Mouse (Mus musculus): ENCODE data around the gene Rapgefl1. TPM values are rescaled to one million over a fixed set of nuclear protein-coding genes. Genes with fewer than 3 reads are reported as not detected.
"Not testable (repeated sequence)": the region's sequence is repeated elsewhere in the genome, so short reads cannot be mapped to it uniquely, and the experiment has no call there.

Gene Rapgefl1
- polyA plus RNA-seq, 1 experiment from 2014 or later: 0.21 TPM

- ATAC-seq: peak; percentile 76
- WGBS (ENCODE audit: insufficient replicate concordance): 83% methylated on average over 2 of the region's 2 CpGs
- Histone ChIP-seq H3K36me3 (peaks cover 99% of the 10 kb centered on the region), H3K4me1 (peaks cover 26% of the 10 kb centered on the region)
- not testable (repeated sequence) for H3K27me3 ChIP-seq (replicated peaks); H3K9me3 ChIP-seq (replicated peaks); H3K4me3 ChIP-seq; H3K4me2 ChIP-seq; H3K9ac ChIP-seq; H3K27ac ChIP-seq
These were observed 10.5 kb upstream of the Rapgefl1 start for GRCm38 (mm10) chr11:98826071-98826470.

- Histone ChIP-seq H3K4me2 (no peak overlapping the region), H3K4me3 (no peak overlapping the region), H3K9ac (no peak overlapping the region), H3K4me1 (peaks cover 26% of the 10 kb centered on the region), H3K36me3 (peaks cover 99% of the 10 kb centered on the region), H3K27me3 (replicated peaks) (no peaks in the 10 kb centered on the region), H3K9me3 (replicated peaks) (no peaks in the 10 kb centered on the region), H3K27ac (peak overlapping the region; percentile 32)
- peak; percentile 25; the same call in 1 of the 2 replicates for ATAC-seq
- 21% methylated on average over 2 of the region's 2 CpGs for WGBS (ENCODE audit: insufficient replicate concordance)
These were observed 8.7 kb upstream of the Rapgefl1 start for GRCm38 (mm10) chr11:98827877-98828276.

- no peak overlapping the region for H3K4me3 ChIP-seq
- H3K27me3 ChIP-seq (replicated peaks): no peaks in the 10 kb centered on the region
- peaks cover 26% of the 10 kb centered on the region for H3K4me1 ChIP-seq
- no peak overlapping the region for H3K27ac ChIP-seq
- peaks cover 98% of the 10 kb centered on the region for H3K36me3 ChIP-seq
- WGBS (ENCODE audit: insufficient replicate concordance): 69% methylated on average over 12 of the region's 12 CpGs
- no peak for ATAC-seq
- no peak overlapping the region for H3K4me2 ChIP-seq
- H3K9ac ChIP-seq: no peak overlapping the region
- H3K9me3 ChIP-seq (replicated peaks): no peaks in the 10 kb centered on the region
These were observed 7.4 kb upstream of the Rapgefl1 start for GRCm38 (mm10) chr11:98829091-98829775.

- no peak for ATAC-seq
- H3K9me3 ChIP-seq (replicated peaks): no peaks in the 10 kb centered on the region
- peaks cover 96% of the 10 kb centered on the region for H3K36me3 ChIP-seq
- H3K4me2 ChIP-seq: no peak overlapping the region
- peaks cover 26% of the 10 kb centered on the region for H3K4me1 ChIP-seq
- H3K9ac ChIP-seq: no peak overlapping the region
- H3K27ac ChIP-seq: no peak overlapping the region
- WGBS (ENCODE audit: insufficient replicate concordance): 73% methylated on average over 4 of the region's 4 CpGs
- no peaks in the 10 kb centered on the region for H3K27me3 ChIP-seq (replicated peaks)
- H3K4me3 ChIP-seq: no peak overlapping the region
These were observed 6.7 kb upstream of the Rapgefl1 start for GRCm38 (mm10) chr11:98829875-98830274.

GRCm38 (mm10) chr11:98835296-98835695, 1.3 kb upstream of the Rapgefl1 start:
- H3K4me2 ChIP-seq: no peak overlapping the region
- H3K4me3 ChIP-seq: no peak overlapping the region
- H3K27ac ChIP-seq: no peak overlapping the region
- whole genome bisulfite sequencing (ENCODE audit: insufficient replicate concordance): 61% methylated on average over 5 of the region's 5 CpGs
- H3K9ac ChIP-seq: no peak overlapping the region
- peaks cover 18% of the 10 kb centered on the region for H3K4me1 ChIP-seq
- no peak for ATAC-seq
- peaks cover 45% of the 10 kb centered on the region for H3K27me3 ChIP-seq (replicated peaks)
- H3K36me3 ChIP-seq: peaks cover 43% of the 10 kb centered on the region
- H3K9me3 ChIP-seq (replicated peaks): no peaks in the 10 kb centered on the region

- Histone ChIP-seq H3K27ac (no peak overlapping the region), H3K4me2 (peak overlapping the region; percentile 97), H3K9me3 (replicated peaks) (no peaks in the 10 kb centered on the region), H3K4me3 (no peak overlapping the region), H3K36me3 (peaks cover 39% of the 10 kb centered on the region), H3K27me3 (replicated peaks) (peaks cover 49% of the 10 kb centered on the region), H3K9ac (no peak overlapping the region), H3K4me1 (peaks cover 18% of the 10 kb centered on the region)
- ATAC-seq: no peak
- 68% methylated on average over 3 of the region's 3 CpGs for WGBS (ENCODE audit: insufficient replicate concordance)
These were observed 860 bp upstream of the Rapgefl1 start for GRCm38 (mm10) chr11:98835725-98836124.

GRCm38 (mm10) chr11:98836128-98836527, 457 bp upstream of the Rapgefl1 start:
- H3K9ac ChIP-seq: peak overlapping the region; percentile 75; the same call in 1 of the 2 replicates
- ATAC-seq: peak; percentile 59
- H3K9me3 ChIP-seq (replicated peaks): no peaks in the 10 kb centered on the region
- WGBS (ENCODE audit: insufficient replicate concordance): 26% methylated on average over 7 of the region's 7 CpGs
- no peak overlapping the region for H3K27ac ChIP-seq
- peak overlapping the region; percentile 63 for H3K4me3 ChIP-seq
- peaks cover 35% of the 10 kb centered on the region for H3K36me3 ChIP-seq
- peaks cover 18% of the 10 kb centered on the region for H3K4me1 ChIP-seq
- peak overlapping the region; percentile 97 for H3K4me2 ChIP-seq
- peaks cover 53% of the 10 kb centered on the region for H3K27me3 ChIP-seq (replicated peaks)

GRCm38 (mm10) chr11:98837231-98837704, 683 bp downstream of the Rapgefl1 start:
- H3K27ac ChIP-seq: no peak overlapping the region
- WGBS (ENCODE audit: insufficient replicate concordance): under 1% methylated on average over 24 of the region's 29 CpGs
- peaks cover 57% of the 10 kb centered on the region for H3K27me3 ChIP-seq (replicated peaks)
- H3K4me3 ChIP-seq: peak overlapping the region; percentile 63
- H3K36me3 ChIP-seq: peaks cover 23% of the 10 kb centered on the region
- peak overlapping the region; percentile 97 for H3K4me2 ChIP-seq
- no peaks in the 10 kb centered on the region for H3K9me3 ChIP-seq (replicated peaks)
- no peak for ATAC-seq
- peak overlapping the region; percentile 75 for H3K9ac ChIP-seq
- peaks cover 18% of the 10 kb centered on the region for H3K4me1 ChIP-seq

- Histone ChIP-seq H3K4me2 (peak overlapping the region; percentile 97; the same call in 1 of the 2 replicates), H3K9me3 (replicated peaks) (no peaks in the 10 kb centered on the region), H3K4me1 (peaks cover 18% of the 10 kb centered on the region), H3K27ac (no peak overlapping the region), H3K36me3 (peaks cover 17% of the 10 kb centered on the region), H3K27me3 (replicated peaks) (peaks cover 59% of the 10 kb centered on the region), H3K9ac (no peak overlapping the region), H3K4me3 (no peak overlapping the region)
- no peak for ATAC-seq
- WGBS (ENCODE audit: insufficient replicate concordance): 57% methylated on average over 11 of the region's 11 CpGs
These were observed 1.3 kb downstream of the Rapgefl1 start for GRCm38 (mm10) chr11:98837917-98838316.

GRCm38 (mm10) chr11:98838512-98838911, 1.9 kb downstream of the Rapgefl1 start:
- peaks cover 59% of the 10 kb centered on the region for H3K27me3 ChIP-seq (replicated peaks)
- no peak for ATAC-seq
- H3K4me3 ChIP-seq: no peak overlapping the region
- WGBS (ENCODE audit: insufficient replicate concordance): 72% methylated on average over 9 of the region's 9 CpGs
- H3K27ac ChIP-seq: no peak overlapping the region
- H3K9me3 ChIP-seq (replicated peaks): no peaks in the 10 kb centered on the region
- peaks cover 11% of the 10 kb centered on the region for H3K36me3 ChIP-seq
- H3K4me2 ChIP-seq: no peak overlapping the region
- no peak overlapping the region for H3K9ac ChIP-seq
- H3K4me1 ChIP-seq: peaks cover 18% of the 10 kb centered on the region

- Histone ChIP-seq H3K9me3 (replicated peaks) (no peaks in the 10 kb centered on the region), H3K9ac (no peak overlapping the region), H3K4me3 (no peak overlapping the region), H3K27me3 (replicated peaks) (peaks cover 62% of the 10 kb centered on the region), H3K4me1 (peaks cover 18% of the 10 kb centered on the region), H3K4me2 (no peak overlapping the region), H3K36me3 (peaks cover 3% of the 10 kb centered on the region), H3K27ac (no peak overlapping the region)
- WGBS (ENCODE audit: insufficient replicate concordance): 29% methylated on average over 6 of the region's 6 CpGs
- ATAC-seq: no peak
These were observed 2.8 kb downstream of the Rapgefl1 start for GRCm38 (mm10) chr11:98839402-98839801.

GRCm38 (mm10) chr11:98839897-98840296, 3.3 kb downstream of the Rapgefl1 start:
- H3K4me2 ChIP-seq: no peak overlapping the region
- H3K4me3 ChIP-seq: no peak overlapping the region
- no peak for ATAC-seq
- no peaks in the 10 kb centered on the region for H3K9me3 ChIP-seq (replicated peaks)
- no peak overlapping the region for H3K9ac ChIP-seq
- no peak overlapping the region for H3K27ac ChIP-seq
- H3K4me1 ChIP-seq: peaks cover 18% of the 10 kb centered on the region
- H3K27me3 ChIP-seq (replicated peaks): peaks cover 62% of the 10 kb centered on the region
- WGBS (ENCODE audit: insufficient replicate concordance): 51% methylated on average over 9 of the region's 10 CpGs
- no peaks in the 10 kb centered on the region for H3K36me3 ChIP-seq
